ENCODE assay signal across 8 mouse cellular contexts in the genomic region with DNA sequence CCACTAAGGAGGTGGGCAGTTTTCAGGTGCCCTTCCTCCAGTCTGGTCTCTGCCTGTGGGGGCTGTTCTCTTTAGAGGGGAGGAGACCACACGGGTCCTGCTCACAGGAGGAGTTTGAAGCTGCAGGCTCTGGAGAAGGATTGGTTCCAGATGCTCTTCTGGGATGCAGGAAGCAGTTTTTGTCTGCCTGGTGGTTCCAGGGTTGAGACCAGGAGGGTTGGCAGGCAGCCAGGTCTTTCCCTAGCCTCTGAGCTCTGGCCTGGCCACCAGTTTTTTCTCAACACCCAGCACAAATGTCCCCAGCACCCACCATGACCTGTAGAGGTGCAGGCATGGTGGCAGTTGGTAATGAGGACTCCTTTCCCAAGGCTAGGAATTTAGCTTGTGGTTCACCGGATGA.
DNase-seq lines count a peak whose midpoint lies in the region; ATAC-seq and TF ChIP-seq lines count a peak whose summit lies in the region.

No protein-coding gene starts in this region.

- intact Hi-C loops in left cerebral cortex, postnatal 25 days (cut with DNase I), result no loop called here

- no peak for ATAC-seq in lung, embryonic 16.5 days (ENCODE audit: low read depth)
- no peak for ATAC-seq in lung, postnatal 0 days

- no peaks in the 10 kb centered on the region for H3K27me3 ChIP-seq in lung, embryonic 16.5 days (ENCODE audit: control insufficient read depth, insufficient read depth, low read depth, low read length)
- H3K27me3 ChIP-seq in lung, postnatal 0 days (replicated peaks; ENCODE audit: insufficient read depth, low read length), result no peaks in the 10 kb centered on the region

- H3K9me3 ChIP-seq in lung, embryonic 16.5 days (ENCODE audit: control insufficient read depth, low read length), result no peaks in the 10 kb centered on the region
- H3K9me3 ChIP-seq in lung, postnatal 0 days (ENCODE audit: low read length), result no peaks in the 10 kb centered on the region

- no peak overlapping the region for H3K4me3 ChIP-seq in lung, embryonic 16.5 days (ENCODE audit: low read length)
- H3K4me3 ChIP-seq in lung, postnatal 0 days (ENCODE audit: low read depth, low read length), result no peak overlapping the region

- DNase-seq in embryo, embryonic 10 days (ENCODE audit: low spot score), result peak; percentile 49
- DNase-seq in embryo, embryonic 9.5 days (ENCODE audit: extremely low spot score), result no peak
- no peak for DNase-seq in lung, postnatal 0 days (ENCODE audit: low spot score)
- DNase-seq in kidney, postnatal 14 days, result peak; percentile 56
- peak; percentile 22 for DNase-seq in yolk sac, embryonic 10.5 days (ENCODE audit: low spot score)
- DNase-seq in frontal cortex, postnatal 14 days (ENCODE audit: low spot score in 2 of 2), result no peak
- no peak for DNase-seq in left cerebral cortex, postnatal 25 days (ENCODE audit: low spot score in 2 of 2)

- TF ChIP-seq CTCF in lung, postnatal 0 days (IDR thresholded peaks at IDR 0.05), result no peak

- H3K36me3 ChIP-seq in lung, embryonic 16.5 days (ENCODE audit: control insufficient read depth, insufficient read depth, low read length), result no peaks in the 10 kb centered on the region
- H3K36me3 ChIP-seq in lung, postnatal 0 days (ENCODE audit: insufficient read depth, low read length), result no peaks in the 10 kb centered on the region

- H3K9ac ChIP-seq in lung, embryonic 16.5 days (ENCODE audit: low read length), result peak overlapping the region; percentile 38; the same call in 1 of the 2 replicates
- H3K9ac ChIP-seq in lung, postnatal 0 days (replicated peaks; ENCODE audit: low read depth), result no peak overlapping the region

- H3K4me2 ChIP-seq in lung, embryonic 16.5 days (ENCODE audit: low read depth, low read length), result peak overlapping the region; percentile 48
- no peak overlapping the region for H3K4me2 ChIP-seq in lung, postnatal 0 days (replicated peaks; ENCODE audit: low read depth, low read length)

- no peak for TF ChIP-seq EP300 in lung, postnatal 0 days (IDR thresholded peaks at IDR 0.05)

- peaks cover 78% of the 10 kb centered on the region for H3K4me1 ChIP-seq in lung, embryonic 16.5 days (replicated peaks; ENCODE audit: control insufficient read depth, insufficient read depth, low read length)
- peaks cover 36% of the 10 kb centered on the region; the same call in 1 of the 2 replicates for H3K4me1 ChIP-seq in lung, postnatal 0 days (ENCODE audit: insufficient read depth, low read depth, low read length)

- peak overlapping the region; percentile 50 for H3K27ac ChIP-seq in lung, embryonic 16.5 days (ENCODE audit: low read length)
- H3K27ac ChIP-seq in lung, postnatal 0 days (ENCODE audit: low read length), result no peak overlapping the region

- WGBS in lung, embryonic 16.5 days, result 31% methylated on average over 2 of the region's 2 CpGs
- 31% methylated on average over 2 of the region's 2 CpGs for WGBS in lung, postnatal 0 days

Comparison
In these comparisons a context has a peak if more than half of its experiments do, and no peak if none do; other contexts are left out.
1. DNase-seq: peak in embryo, embryonic 10 days (single experiment), kidney, postnatal 14 days (single experiment) and yolk sac, embryonic 10.5 days (single experiment); none in embryo, embryonic 9.5 days (single experiment), lung, postnatal 0 days (single experiment), frontal cortex, postnatal 14 days (0 of 2) and left cerebral cortex, postnatal 25 days (0 of 2).